Mouse (Mus musculus): ENCODE data around the gene Tcp11l2.

GRCm38 (mm10) chr10:84592745-84593144, 16.3 kb downstream of the Tcp11l2 start:
- no peak for TF ChIP-seq POLR2A (IDR thresholded peaks at IDR 0.05; ENCODE audit: control insufficient read depth, low read depth, low read length)
- TF ChIP-seq CTCF (IDR thresholded peaks at IDR 0.05; ENCODE audit: control insufficient read depth, insufficient read depth, insufficient replicate concordance, low read depth, low read length): no peak
